Mouse (Mus musculus) kidney, embryonic 15.5 days (tissue): ENCODE data around the gene Gm10803. TPM values are rescaled to one million over a fixed set of nuclear protein-coding genes. Genes with fewer than 3 reads are reported as not detected.

Experiments
- ATAC-seq: fragments of 200-750 bp; cut with Nextera tagmentation; replicated peaks from 2 replicates; pipeline ENCODE4 v1.8.0; 2017; ENCODE audit warnings: moderate TSS enrichment; ENCODE audit not compliant: low FRiP score
- H3K27ac ChIP-seq: fragments of 300-500 bp; sonication (generic); 2 replicates; pipeline ENCODE4 v1.5.1; 2015; ENCODE audit warnings: mild to moderate bottlenecking, inconsistent platforms
- H3K27me3 ChIP-seq: fragments of 300-500 bp; sonication (generic); 2 replicates; pipeline ENCODE4 v1.6.1; 2015; ENCODE audit warnings: inconsistent platforms
- H3K36me3 ChIP-seq: fragments of 300-500 bp; sonication (generic); 2 replicates; pipeline ENCODE4 v1.6.1; 2015; ENCODE audit warnings: inconsistent platforms
- H3K4me1 ChIP-seq: fragments of 300-500 bp; sonication (generic); 2 replicates; pipeline ENCODE4 v1.6.1; 2015; ENCODE audit warnings: inconsistent platforms
- H3K4me2 ChIP-seq: fragments of 300-500 bp; sonication (generic); 2 replicates; pipeline ENCODE4 v1.6.1; 2015; ENCODE audit warnings: moderate library complexity, mild to moderate bottlenecking, inconsistent platforms
- H3K4me3 ChIP-seq: fragments of 300-500 bp; sonication (generic); replicated peaks from 2 replicates; pipeline ENCODE4 v1.5.1; 2015; ENCODE audit warnings: mild to moderate bottlenecking, inconsistent platforms
- H3K9ac ChIP-seq: fragments of 300-500 bp; sonication (generic); 2 replicates; pipeline ENCODE4 v1.6.1; 2015; ENCODE audit warnings: mild to moderate bottlenecking, inconsistent platforms
- H3K9me3 ChIP-seq: fragments of 300-500 bp; sonication (generic); replicated peaks from 2 replicates; pipeline ENCODE4 v1.6.1; 2016; ENCODE audit warnings: inconsistent platforms
- WGBS: fragments of 180-500 bp; shearing (Covaris S2); methylation state at CpG from one replicate; pipeline ENCODE4 v1.1.7; 2015; ENCODE audit warnings: mixed read lengths; 5-methylcytosine and 5-hydroxymethylcytosine counted together
- polyA plus RNA-seq: library from polyadenylated mRNA; unstranded; fragments of >200 nt; fragmentation: Nextera tagmentation; extraction: Ambion mirVana; gene quantifications from 2 replicates; pipeline ENCODE4 v1.2.1, GENCODE M21; 2015

The Gm10803 gene
- polyA plus RNA-seq, 1 experiment from 2014 or later, result not detected

DNA sequence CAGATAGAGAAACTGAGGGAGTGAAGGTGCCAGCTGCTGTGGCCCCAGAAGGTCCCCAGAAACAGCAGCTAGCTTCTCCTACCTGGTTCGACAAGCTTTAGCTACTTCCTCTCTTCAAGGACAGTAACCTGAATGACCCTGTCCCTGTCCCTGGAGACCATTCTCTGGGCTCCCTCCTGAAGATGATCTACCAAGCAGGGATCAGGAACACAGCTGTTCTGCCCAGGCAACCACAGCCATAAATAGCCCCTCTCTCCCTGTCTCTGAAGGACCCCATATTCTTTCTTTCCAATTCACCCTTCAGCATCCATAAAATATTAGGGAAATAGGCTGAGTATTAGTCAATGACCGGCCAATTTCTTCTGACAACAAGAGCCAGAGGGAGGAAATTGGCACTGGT lies 18.6 kb upstream of the Gm10803 start:
- Histone ChIP-seq H3K4me3 (no peak overlapping the region), H3K27me3 (no peaks in the 10 kb centered on the region; the same call in 1 of the 2 replicates), H3K27ac (no peak overlapping the region), H3K36me3 (no peaks in the 10 kb centered on the region), H3K4me1 (no peaks in the 10 kb centered on the region), H3K9me3 (no peaks in the 10 kb centered on the region), H3K4me2 (no peak overlapping the region), H3K9ac (no peak overlapping the region)
- WGBS, result 76% methylated on average over 2 of the region's 2 CpGs
- ATAC-seq, result no peak

DNA sequence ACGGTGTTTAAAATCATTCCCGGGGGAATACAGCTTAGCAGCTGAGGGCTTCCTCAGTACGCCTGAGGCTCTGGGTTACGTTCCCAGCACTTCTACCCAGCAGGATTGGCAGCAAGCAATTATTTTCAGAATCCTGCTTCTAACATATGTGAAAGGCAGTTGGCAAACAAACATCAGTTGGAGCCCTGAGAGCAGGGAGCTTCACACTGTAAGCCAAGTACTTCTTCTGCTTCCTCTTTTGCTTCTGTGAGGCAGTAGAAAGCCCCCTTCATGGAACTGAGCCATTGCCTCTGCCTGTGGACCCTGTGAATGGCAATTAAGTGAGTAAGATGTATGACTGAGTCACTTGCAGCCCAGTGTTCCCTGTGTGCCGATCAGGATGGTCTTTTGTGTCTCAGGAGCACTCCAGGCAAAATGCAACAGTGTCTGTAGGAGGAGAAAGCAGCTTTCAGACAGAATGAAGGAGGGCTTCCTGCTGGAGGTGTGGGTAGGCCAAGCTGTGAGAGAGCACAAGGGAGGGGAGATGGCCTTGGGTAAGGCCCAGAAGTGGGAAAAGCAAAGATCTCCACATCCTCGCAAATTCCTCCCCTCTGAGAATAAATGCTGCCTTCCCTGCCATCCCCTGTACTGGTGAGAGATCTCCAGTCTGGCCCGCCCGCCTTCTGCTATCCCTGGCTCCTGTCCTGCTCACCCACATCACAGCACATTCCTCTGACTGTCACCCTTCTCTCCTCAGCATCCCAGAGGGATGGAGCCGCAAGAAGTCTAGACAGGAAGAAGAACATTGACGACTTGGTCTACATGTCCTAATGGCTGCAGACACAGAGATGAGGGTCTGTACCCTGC lies 7.5 kb upstream of the Gm10803 start:
- no peak overlapping the region for H3K27ac ChIP-seq
- H3K36me3 ChIP-seq, result no peaks in the 10 kb centered on the region
- WGBS, result 71% methylated on average over 10 of the region's 10 CpGs
- no peak overlapping the region for H3K4me3 ChIP-seq
- no peak overlapping the region for H3K9ac ChIP-seq
- H3K4me1 ChIP-seq, result no peaks in the 10 kb centered on the region
- no peaks in the 10 kb centered on the region for H3K27me3 ChIP-seq
- no peak for ATAC-seq
- no peaks in the 10 kb centered on the region for H3K9me3 ChIP-seq
- H3K4me2 ChIP-seq, result no peak overlapping the region

- 56% methylated on average over 5 of the region's 5 CpGs for WGBS
- ATAC-seq, result no peak
Observed at GRCm38 (mm10) chr2:93553905-93554304, 6.5 kb upstream of the Gm10803 start.

DNA sequence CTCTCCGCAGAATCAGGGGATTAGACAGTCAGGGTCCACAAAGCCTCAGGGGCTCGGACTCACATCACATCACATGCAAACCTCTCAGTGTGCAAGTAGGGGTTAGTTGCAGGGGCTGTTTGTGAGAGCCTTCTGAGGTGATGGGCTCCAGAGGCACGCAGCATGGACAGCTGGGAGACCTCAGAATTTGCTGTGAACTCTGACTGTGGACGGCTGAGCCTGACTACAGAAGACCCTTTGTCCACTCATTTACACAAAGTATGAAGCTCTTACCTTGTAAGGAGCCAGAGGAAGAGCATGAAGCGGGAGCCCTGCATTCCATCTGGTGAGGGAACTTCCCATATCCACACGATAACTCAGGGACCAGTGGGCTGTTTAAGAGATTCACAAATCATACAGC lies 5.3 kb downstream of the Gm10803 start:
- Histone ChIP-seq H3K36me3 (no peaks in the 10 kb centered on the region), H3K4me2 (no peak overlapping the region), H3K27ac (no peak overlapping the region), H3K9ac (no peak overlapping the region), H3K4me1 (peaks cover 11% of the 10 kb centered on the region), H3K4me3 (no peak overlapping the region), H3K9me3 (no peaks in the 10 kb centered on the region), H3K27me3 (no peaks in the 10 kb centered on the region)
- WGBS, result 34% methylated on average over 6 of the region's 6 CpGs
- no peak for ATAC-seq

More at GRCm38 (mm10) chr2:93553905-93554304, 6.5 kb upstream of the Gm10803 start:
- Histone ChIP-seq H3K4me2 (no peak overlapping the region), H3K27ac (no peak overlapping the region), H3K4me3 (no peak overlapping the region), H3K9ac (no peak overlapping the region), H3K4me1 (no peaks in the 10 kb centered on the region), H3K36me3 (no peaks in the 10 kb centered on the region), H3K27me3 (no peaks in the 10 kb centered on the region), H3K9me3 (no peaks in the 10 kb centered on the region)

- Histone ChIP-seq H3K4me1 (peaks cover 11% of the 10 kb centered on the region), H3K9me3 (no peaks in the 10 kb centered on the region), H3K4me2 (no peak overlapping the region), H3K4me3 (no peak overlapping the region), H3K27me3 (no peaks in the 10 kb centered on the region), H3K9ac (no peak overlapping the region), H3K36me3 (no peaks in the 10 kb centered on the region), H3K27ac (no peak overlapping the region)
- 0 out of 2 replicates have a peak, but pooled peaks have one; percentile 46 for ATAC-seq
- 39% methylated on average over 7 of the region's 7 CpGs for WGBS
Observed at GRCm38 (mm10) chr2:93567675-93568074, 7.3 kb downstream of the Gm10803 start.

DNA sequence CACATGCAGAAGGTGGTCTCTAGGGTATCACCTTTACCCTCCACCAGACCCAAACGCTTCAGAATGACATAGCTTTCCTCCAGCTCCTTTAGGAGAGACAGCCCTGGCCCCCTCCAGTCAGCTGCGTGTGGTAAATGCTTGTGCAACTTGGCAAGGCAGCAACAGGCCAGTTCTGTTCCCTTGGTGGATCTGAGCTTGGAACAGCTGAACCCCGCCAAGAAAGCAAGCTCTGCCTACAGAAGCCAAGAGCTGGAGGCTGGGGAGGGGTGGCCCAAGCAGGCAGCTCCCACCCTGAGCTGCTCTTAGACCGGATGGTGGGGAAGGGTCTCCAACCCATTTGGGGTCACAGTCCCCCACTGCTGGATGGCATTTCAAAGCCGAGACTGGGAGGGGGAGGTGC lies 12.2 kb downstream of the Gm10803 start:
- Histone ChIP-seq H3K4me2 (no peak overlapping the region), H3K4me3 (no peak overlapping the region), H3K27ac (no peak overlapping the region), H3K36me3 (no peaks in the 10 kb centered on the region), H3K27me3 (0 out of 2 replicates have a peak, but pooled peaks cover 5% of the 10 kb centered on the region), H3K4me1 (peaks cover 3% of the 10 kb centered on the region; the same call in 1 of the 2 replicates), H3K9ac (no peak overlapping the region), H3K9me3 (no peaks in the 10 kb centered on the region)
- ATAC-seq, result no peak
- 59% methylated on average over 5 of the region's 5 CpGs for WGBS

DNA sequence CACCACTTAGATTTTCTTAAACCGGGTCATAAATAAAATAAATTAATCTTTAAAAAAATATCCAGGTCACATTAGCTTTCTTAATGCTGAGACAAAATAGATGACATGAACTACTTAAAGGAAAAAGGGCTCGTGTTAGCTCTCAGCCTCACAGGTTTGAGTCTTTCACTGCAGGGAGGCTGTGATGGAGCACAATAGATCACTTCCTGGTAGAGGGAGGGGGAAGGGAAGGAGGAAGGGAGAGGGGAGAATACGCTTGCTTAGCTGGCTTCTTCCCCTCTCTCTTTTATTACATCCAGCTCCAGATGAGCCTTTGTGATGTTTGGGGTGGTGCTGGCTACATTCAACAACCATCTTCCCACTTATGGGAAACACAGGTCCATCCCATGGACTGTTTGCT lies 20.9 kb downstream of the Gm10803 start:
- H3K9ac ChIP-seq, result no peak overlapping the region
- H3K9me3 ChIP-seq, result no peaks in the 10 kb centered on the region
- H3K27me3 ChIP-seq, result peaks cover 6% of the 10 kb centered on the region
- WGBS, result 38% methylated on average over 3 of the region's 3 CpGs
- H3K27ac ChIP-seq, result no peak overlapping the region
- 0 out of 2 replicates have a peak, but pooled peaks cover 5% of the 10 kb centered on the region for H3K4me1 ChIP-seq
- H3K4me3 ChIP-seq, result no peak overlapping the region
- no peak for ATAC-seq
- H3K4me2 ChIP-seq, result no peak overlapping the region
- H3K36me3 ChIP-seq, result no peaks in the 10 kb centered on the region

- Histone ChIP-seq H3K27me3 (peaks cover 11% of the 10 kb centered on the region), H3K27ac (no peak overlapping the region), H3K4me3 (no peak overlapping the region), H3K9ac (no peak overlapping the region), H3K36me3 (no peaks in the 10 kb centered on the region), H3K9me3 (no peaks in the 10 kb centered on the region), H3K4me1 (0 out of 2 replicates have a peak, but pooled peaks cover 5% of the 10 kb centered on the region), H3K4me2 (no peak overlapping the region)
- ATAC-seq, result no peak
- WGBS, result 53% methylated on average over 1 of the region's 1 CpGs
Observed at GRCm38 (mm10) chr2:93585821-93586220, 25.5 kb downstream of the Gm10803 start.

GRCm38 (mm10) chr2:93587446-93587845 lies 27.1 kb downstream of the Gm10803 start:
- WGBS, result 27% methylated on average over 6 of the region's 6 CpGs

GRCm38 (mm10) chr2:93589875-93590274 lies 29.5 kb downstream of the Gm10803 start:
- H3K27me3 ChIP-seq, result peaks cover 32% of the 10 kb centered on the region
- no peak overlapping the region for H3K9ac ChIP-seq
- no peaks in the 10 kb centered on the region for H3K36me3 ChIP-seq
- H3K27ac ChIP-seq, result no peak overlapping the region
- no peak for ATAC-seq
- H3K9me3 ChIP-seq, result no peaks in the 10 kb centered on the region
- peaks cover 15% of the 10 kb centered on the region for H3K4me1 ChIP-seq
- no peak overlapping the region for H3K4me3 ChIP-seq
- WGBS, result 76% methylated on average over 4 of the region's 4 CpGs
- H3K4me2 ChIP-seq, result no peak overlapping the region

More at GRCm38 (mm10) chr2:93587446-93587845, 27.1 kb downstream of the Gm10803 start:
- no peak overlapping the region for H3K4me2 ChIP-seq
- H3K9ac ChIP-seq, result no peak overlapping the region
- no peaks in the 10 kb centered on the region for H3K9me3 ChIP-seq
- no peaks in the 10 kb centered on the region for H3K36me3 ChIP-seq
- peaks cover 14% of the 10 kb centered on the region for H3K27me3 ChIP-seq
- no peak overlapping the region for H3K27ac ChIP-seq
- H3K4me3 ChIP-seq, result no peak overlapping the region
- H3K4me1 ChIP-seq, result peaks cover 12% of the 10 kb centered on the region; the same call in 1 of the 2 replicates
- no peak for ATAC-seq

DNA sequence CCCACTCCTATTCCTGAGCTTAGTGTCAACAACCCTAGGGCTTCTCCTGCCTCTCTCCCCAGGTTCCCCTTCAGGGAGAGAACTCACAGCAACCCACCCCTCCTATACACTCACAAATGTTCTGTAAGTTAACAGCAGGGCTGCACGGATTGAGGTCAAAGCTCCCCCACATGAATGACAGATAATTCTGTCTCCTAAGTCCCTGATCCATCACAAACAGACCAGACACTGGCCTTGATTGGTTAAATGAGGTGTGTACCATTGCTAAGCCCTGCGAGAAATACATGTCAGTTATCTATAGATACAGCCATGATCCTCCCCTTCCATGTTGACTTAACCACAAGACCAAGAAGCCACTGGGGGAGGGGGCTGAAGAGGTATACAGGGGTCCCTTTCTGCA lies 31.3 kb downstream of the Gm10803 start:
- WGBS, result 33% methylated on average over 2 of the region's 2 CpGs
- Histone ChIP-seq H3K36me3 (no peaks in the 10 kb centered on the region), H3K4me2 (no peak overlapping the region), H3K9ac (no peak overlapping the region), H3K27ac (no peak overlapping the region), H3K4me1 (peaks cover 14% of the 10 kb centered on the region), H3K4me3 (no peak overlapping the region), H3K27me3 (peaks cover 47% of the 10 kb centered on the region), H3K9me3 (no peaks in the 10 kb centered on the region)
- ATAC-seq, result no peak

DNA sequence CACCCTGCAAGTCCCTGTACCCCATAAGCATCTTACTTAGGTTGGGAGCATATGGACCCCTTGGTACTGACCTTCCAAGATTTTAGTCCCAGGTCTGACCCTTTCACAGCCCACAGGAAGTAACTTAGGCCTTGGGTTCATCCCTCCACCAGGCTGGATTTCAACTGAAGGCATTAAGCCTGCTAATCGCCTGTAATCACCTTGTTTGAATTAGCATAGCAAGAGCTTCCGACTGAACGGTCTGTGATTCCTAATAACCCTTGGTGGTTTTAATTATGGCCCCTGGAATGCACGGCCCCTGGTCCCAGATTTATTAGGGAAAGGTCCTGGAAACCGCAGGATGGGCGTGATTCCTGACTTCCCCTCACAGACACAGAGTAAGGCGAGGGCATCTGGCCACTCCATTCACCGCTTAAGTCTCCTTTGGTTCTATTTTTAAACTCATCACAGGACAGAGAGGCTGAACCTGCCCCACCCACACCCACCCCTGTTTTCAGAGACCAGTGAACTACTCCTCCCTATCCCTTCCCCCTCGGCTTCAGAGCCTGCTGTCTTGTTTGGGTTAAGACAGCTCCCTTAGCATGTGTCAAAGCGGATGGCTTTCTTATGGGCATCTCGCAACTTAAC lies 31.9 kb downstream of the Gm10803 start:
- WGBS, result 9% methylated on average over 11 of the region's 11 CpGs
- H3K4me1 ChIP-seq, result peaks cover 14% of the 10 kb centered on the region
- no peak overlapping the region for H3K4me3 ChIP-seq
- H3K27ac ChIP-seq, result no peak overlapping the region
- H3K36me3 ChIP-seq, result no peaks in the 10 kb centered on the region
- no peak overlapping the region for H3K9ac ChIP-seq
- no peaks in the 10 kb centered on the region for H3K9me3 ChIP-seq
- peaks cover 50% of the 10 kb centered on the region for H3K27me3 ChIP-seq
- ATAC-seq, result peak; percentile 54
- no peak overlapping the region for H3K4me2 ChIP-seq
